Mouse (Mus musculus) thymus, adult 2 months (tissue): ENCODE data around the gene Babam2.

ENCODE experiments used
- CTCF ChIP-seq: fragments of 200-500 bp; IDR thresholded peaks from 2 replicates; pipeline ENCODE4 v1.5.1; 2012; ENCODE audit warnings: mild to moderate bottlenecking, control low read depth, low read length, moderate library complexity, borderline replicate concordance; ENCODE audit not compliant: control insufficient read depth, poor library complexity, insufficient read depth; ENCODE audit errors: extremely low read depth
- POLR2A ChIP-seq: fragments of 200-500 bp; IDR thresholded peaks from 2 replicates; pipeline ENCODE4 v1.6.1; 2012; ENCODE audit warnings: mild to moderate bottlenecking, low read length, control low read depth, moderate library complexity; ENCODE audit not compliant: control insufficient read depth, poor library complexity, insufficient read depth; ENCODE audit errors: extremely low read depth

GRCm38 (mm10) chr5:32132971-32133501 lies 435.6 kb downstream of the Babam2 start:
- TF ChIP-seq CTCF (no peak), POLR2A (no peak)
